Mouse (Mus musculus): ENCODE measurements at regions not wholly inside any gene's neighbourhood (a gene's known extent, or its start where the extent isn't known, plus 50 kb on each side); places are given as distances from the start of the nearest gene placed in this dataset.

DNA sequence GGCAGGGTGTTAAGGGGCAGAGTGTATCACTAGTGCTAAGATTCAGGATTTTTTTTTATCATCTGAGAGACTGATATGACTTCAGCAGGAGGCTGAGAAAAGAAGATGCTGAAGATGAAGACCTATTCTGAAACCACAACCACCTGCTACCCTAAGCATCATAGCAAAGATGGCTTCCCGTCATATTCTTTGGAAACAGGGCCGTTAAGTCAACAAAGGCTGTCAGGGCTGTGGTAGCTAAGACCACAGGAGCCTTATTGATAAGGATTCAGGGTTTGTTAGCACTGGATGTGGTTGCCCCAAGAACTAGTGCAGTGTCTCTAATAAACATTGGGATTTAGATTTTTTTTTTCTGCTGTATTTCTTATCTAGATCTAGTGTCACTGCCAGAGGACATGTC is 56.7 kb upstream of the Rasgrp1 start:
- intact Hi-C loops (cut with DNase I; ENCODE audit: low total_unique reads) = no loop called here

GRCm38 (mm10) chr2:117403425-117404175 is 60.8 kb upstream of the Rasgrp1 start:
- DNase-seq = no peak
- intact Hi-C loops (cut with DNase I; ENCODE audit: low total_unique reads) = no loop called here

More for the DNA sequence above, 56.7 kb upstream of the Rasgrp1 start:
- no peak for DNase-seq

DNA sequence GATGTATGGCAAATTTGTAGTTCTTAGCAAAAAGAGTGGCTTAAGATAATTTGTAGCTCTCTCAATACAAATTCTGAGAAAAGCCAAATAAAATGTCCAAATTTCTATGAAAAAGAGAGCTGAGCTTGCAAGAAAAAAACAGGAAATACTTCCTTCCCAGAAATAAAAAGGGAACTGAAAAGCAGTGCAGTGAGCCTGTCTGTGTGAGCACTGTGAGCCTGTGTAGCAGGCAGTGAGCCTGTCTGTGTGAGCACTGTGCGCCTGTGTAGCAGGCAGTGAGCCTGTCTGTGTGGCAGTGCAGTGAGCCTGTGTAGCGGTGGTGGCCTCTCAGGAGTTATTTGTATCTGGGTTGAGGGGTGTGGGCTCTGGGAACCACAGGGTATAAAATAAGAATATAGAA is 62.7 kb upstream of the Rasgrp1 start:
- intact Hi-C loops (cut with DNase I; ENCODE audit: low total_unique reads) = no loop called here
- no peak for DNase-seq

DNA sequence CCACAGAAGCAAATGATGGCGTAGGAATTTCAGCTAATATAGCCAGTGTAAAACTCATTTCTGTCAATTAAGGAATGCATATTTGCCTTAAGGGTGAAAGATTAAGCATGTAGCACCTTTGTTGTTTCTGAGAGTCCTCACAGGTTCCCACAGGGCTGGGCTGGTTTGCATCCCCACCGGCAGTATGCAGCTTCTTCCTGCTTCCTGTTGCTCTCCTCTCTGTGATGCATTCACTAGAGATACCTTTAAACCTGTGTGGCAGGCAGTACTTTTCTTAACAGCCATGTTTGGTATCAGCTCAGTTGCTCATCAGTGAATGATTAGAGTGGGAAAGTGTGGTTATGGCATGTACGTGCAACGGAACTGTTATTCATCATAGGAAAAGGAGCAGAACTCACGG is 65.4 kb upstream of the Rasgrp1 start:
- DNase-seq = no peak
- intact Hi-C loops (cut with DNase I; ENCODE audit: low total_unique reads) = no loop called here

DNA sequence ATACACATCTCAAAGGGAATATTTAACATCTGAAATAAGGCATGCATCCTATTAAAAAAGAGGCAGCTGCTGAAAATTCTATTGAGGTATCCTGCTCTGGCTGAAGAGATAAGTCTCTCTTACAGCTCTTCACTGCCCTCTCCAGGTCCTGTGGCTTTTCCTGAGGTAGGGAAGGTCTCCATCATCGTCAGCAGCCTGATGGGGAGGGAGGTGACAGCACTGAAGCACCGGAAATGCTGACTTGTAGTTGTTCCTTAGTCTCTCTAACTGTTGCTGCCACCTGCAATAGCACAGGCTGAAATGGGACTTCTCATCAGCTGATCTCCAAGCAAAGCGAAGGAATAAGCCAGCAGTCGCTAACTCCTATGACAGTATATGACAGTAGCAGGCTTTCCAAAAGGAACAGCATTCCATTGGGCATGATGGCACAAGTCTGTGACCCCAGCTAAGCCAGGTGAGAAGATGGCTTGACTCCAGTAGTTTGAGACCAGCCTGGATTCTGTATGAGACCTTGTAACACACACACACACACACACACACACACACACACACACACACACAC is 69.3 kb upstream of the Rasgrp1 start:
- intact Hi-C loops (cut with DNase I; ENCODE audit: low total_unique reads) = no loop called here
- DNase-seq = no peak

DNA sequence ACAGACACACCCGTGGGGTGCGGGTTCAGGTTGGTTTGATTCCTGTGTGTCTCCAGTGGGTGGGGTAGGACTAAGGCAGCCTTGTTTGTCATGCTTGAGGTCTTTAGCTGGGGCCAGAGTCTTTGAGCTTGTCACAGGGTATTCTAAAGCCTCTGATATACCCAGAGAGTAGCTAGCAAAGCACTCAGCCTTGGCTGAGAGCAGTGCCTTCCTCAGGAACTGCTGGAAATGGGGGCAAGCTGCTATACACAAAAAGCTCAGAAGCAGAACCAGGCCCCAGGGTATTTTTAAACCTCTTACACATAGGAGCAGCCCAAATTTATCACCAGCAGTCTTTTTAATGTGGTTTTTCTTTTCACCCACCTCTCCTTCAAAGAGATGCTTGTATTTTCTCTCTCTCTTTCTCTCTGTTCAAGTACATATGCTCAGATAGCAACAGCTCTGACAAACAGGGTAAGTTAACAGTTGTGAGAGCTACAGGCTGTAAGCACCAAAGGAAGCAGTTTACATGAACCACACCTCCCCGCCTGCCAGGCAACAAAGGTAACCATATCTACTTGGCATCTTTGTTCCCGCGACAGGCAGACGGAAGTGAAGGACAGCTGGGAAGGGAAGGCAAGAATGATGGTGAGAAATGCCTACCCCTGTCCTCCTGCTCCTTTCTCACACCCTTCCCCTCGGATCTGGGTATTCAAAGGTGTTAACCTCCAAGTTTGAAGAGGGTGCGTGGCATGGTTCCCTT is 74.6 kb upstream of the Rasgrp1 start:
- DNase-seq = no peak
- intact Hi-C loops (cut with DNase I; ENCODE audit: low total_unique reads) = no loop called here

- DNase-seq = no peak
- intact Hi-C loops (cut with DNase I; ENCODE audit: low total_unique reads) = no loop called here
Observed at GRCm38 (mm10) chr2:117418121-117418615, 75.4 kb upstream of the Rasgrp1 start.

DNA sequence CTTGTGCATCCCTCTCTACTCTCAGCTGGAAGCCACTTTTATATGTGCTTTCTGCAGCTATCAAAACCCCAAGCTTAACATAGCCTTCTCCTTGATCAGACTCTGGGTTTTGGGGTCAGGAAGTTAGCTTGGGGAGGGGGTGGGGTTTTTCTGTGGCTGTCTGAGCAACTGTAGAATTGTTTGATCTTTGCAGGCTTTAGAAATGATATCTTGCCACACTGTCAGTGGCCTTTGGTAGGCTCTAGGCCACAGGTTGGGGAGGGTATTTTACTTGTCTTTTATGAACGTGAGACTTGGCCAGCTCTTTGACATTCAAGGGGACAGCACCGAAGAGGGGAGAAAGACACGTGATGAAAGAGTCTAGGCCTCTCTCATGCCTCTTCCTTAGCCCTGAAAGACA is 75.9 kb upstream of the Rasgrp1 start:
- DNase-seq = no peak
- intact Hi-C loops (cut with DNase I; ENCODE audit: low total_unique reads) = no loop called here

DNA sequence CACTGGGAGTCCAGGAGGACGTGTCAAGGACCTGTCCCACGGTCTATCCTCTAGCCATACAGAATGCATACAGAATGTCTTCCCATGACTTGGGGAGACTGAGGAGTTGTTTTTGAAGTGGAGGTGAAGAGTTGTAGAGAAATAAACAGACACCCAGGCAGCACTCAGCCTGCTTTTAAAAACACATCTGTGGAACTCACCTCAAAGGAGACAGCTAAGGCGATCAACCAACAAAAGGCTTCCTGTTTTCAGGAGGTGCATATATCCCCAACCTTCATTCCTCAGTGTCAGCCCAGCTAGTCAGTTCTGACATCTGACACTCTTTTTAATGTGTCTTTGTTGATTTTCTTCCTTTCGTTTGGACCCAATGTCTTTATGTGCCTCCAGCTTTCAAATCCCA is 78.6 kb upstream of the Rasgrp1 start:
- intact Hi-C loops (cut with DNase I; ENCODE audit: low total_unique reads) = no loop called here
- no peak for DNase-seq

- intact Hi-C loops (cut with DNase I; ENCODE audit: low total_unique reads) = no loop called here
- DNase-seq = no peak
Observed at GRCm38 (mm10) chr2:117422756-117423155, 80.0 kb upstream of the Rasgrp1 start.

DNA sequence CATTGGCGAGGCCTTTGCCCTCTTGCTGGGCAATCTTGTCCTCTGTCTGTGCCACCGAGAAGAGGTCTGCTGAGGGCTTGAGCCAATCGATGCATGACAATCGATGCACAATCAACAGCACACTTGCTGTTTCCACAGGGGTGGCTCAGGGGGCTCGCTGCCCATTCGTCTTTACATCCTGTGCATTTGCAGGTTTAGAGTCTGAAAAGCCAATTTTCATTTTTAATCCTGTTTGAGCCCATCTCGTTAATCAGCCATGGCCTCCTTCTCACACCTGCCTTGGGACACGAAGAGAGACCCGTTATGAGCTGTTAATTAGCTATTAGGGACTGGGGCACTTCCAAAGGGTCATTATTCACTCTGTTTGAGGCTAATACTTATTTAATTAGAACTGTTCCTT is 86.4 kb upstream of the Rasgrp1 start:
- DNase-seq = no peak
- intact Hi-C loops (cut with DNase I; ENCODE audit: low total_unique reads) = no loop called here

GRCm38 (mm10) chr2:117432010-117432409 is 89.2 kb upstream of the Rasgrp1 start:
- intact Hi-C loops (cut with DNase I; ENCODE audit: low total_unique reads) = no loop called here
- no peak for DNase-seq

DNA sequence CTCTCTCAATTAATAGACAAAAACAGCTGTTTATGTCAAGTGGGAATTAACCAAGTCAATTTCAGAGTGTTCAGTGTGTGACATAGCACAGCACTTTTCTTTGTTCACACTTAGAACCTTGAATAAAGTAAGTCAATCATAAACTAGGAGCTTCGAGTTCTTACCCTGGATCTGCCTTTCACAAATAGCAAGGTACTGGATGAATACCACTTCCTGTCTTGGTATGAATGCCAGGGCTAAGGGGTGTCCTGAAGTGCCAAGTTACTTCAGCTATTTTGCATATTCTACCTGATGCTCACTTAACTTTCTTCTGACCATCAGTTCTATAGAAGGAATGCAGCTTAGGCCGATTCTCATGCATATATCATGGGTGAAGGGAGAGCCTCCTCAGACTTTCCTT is 90.1 kb upstream of the Rasgrp1 start:
- intact Hi-C loops (cut with DNase I; ENCODE audit: low total_unique reads) = no loop called here
- no peak for DNase-seq

- intact Hi-C loops (cut with DNase I; ENCODE audit: low total_unique reads) = no loop called here
- no peak for DNase-seq
Observed at GRCm38 (mm10) chr2:117433482-117433881, 90.7 kb upstream of the Rasgrp1 start.

DNA sequence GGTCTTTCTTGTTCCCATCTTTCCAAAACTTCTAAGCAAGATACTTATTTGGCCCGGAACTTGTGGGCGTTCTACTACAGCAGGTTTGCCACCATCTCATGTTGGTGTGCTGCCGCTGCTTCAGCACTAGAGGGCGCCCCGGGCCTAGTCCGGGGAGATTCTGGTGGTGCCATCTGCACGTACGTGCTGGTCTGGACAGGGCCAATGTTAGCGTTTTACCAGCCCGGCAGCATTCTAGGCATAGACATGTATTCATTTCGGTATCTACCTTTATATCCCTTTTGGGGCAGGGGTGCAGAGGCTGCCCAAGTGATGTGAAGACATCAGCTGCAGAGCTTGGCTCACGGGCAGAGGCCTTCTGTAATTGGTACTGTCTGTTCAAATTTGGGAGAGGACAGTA is 95.3 kb upstream of the Rasgrp1 start:
- intact Hi-C loops (cut with DNase I; ENCODE audit: low total_unique reads) = loop anchor here (2.0 kb wide), 1 partner anchor 173 kb away; no protein-coding TSS in a partner anchor
- no peak for DNase-seq

GRCm38 (mm10) chr2:117438586-117439371 is 96.0 kb upstream of the Rasgrp1 start:
- peak; percentile 58 for DNase-seq
- intact Hi-C loops (cut with DNase I; ENCODE audit: low total_unique reads) = loop anchor here (2.0 kb wide), 1 partner anchor 174 kb away; no protein-coding TSS in a partner anchor

DNA sequence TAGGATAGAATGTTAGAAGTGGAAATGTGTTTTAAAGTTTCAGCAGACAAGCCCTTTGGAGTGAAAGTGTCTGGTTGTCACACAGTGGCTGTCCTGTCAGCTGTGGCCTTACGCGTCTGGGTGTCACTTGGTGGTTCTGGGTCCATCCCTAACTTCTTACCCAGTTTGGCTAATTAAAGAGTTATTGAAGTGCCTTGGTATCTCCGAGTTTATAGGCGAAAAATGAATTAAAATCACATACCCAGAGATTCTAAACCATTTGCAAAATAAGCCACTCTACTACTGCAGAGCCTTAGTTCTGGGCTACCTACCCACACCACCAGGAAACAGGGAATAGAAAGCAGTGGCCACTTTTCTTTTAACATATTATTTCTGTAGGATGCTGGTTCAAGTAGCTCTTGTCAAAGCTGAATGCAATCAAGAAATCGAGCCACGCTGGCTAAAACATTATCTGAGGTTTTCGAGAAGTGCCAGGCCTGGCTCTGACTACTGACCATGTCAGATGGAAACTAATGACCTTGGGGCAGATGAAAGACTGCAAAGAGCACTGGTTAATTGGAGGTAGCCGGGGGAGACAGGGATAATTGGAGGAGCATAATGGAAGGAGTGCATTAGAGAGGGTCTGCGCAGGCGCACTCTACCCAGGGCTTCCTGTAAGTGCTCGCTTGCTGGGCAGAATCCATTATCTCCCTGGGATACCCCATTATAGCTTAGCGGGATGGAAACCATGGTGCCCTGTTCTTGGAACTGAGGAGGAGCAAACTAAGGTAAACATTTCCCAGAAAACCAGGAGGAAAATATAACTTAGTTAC is 96.8 kb upstream of the Rasgrp1 start:
- intact Hi-C loops (cut with DNase I; ENCODE audit: low total_unique reads) = loop anchor here (2.0 kb wide), 1 partner anchor 175 kb away; no protein-coding TSS in a partner anchor
- DNase-seq = no peak

DNA sequence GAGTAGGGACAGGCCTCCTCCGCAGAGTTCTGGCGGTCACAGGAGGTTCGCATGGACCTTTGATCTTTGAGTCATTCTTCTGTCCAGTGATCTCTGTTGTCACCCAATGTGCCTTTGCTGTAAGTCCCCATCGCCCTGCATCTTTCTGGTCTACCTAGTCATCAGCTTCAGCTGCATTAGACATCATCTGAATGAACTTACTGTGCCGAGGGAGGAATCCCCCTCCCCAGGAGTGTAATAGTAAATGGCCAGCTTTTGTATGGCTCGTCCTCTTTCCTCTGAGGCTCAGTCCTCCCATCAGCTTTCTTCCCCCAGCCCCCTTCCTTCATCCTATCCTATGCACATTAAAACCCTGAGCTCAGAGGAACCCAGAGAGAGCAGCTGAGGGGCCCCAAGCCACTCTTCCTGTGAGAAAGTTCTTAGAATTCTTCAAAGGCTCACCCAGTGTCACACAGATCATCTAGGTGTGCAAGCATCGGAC is 98.0 kb upstream of the Rasgrp1 start:
- no peak for DNase-seq
- intact Hi-C loops (cut with DNase I; ENCODE audit: low total_unique reads) = no loop called here

DNA sequence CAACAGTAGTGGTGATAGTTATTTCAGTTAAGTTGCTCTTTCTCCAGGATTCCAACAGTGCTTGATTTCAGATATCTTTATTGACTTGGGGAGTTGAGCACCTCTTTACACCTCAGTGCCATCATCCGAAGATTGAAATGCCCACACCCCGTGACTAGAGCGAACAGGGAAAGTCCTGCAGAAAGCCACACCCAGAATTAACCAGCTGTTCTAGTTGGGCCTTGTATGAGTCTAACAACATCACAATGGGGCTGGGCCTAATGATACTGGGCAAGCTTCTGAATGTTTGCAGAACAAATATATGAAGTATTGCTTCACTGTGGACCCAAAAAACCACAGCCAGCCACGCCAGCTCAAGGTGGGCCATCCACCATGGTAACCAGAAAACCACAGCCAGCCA is 100.1 kb upstream of the Rasgrp1 start:
- DNase-seq = no peak
- intact Hi-C loops (cut with DNase I; ENCODE audit: low total_unique reads) = no loop called here

Measured in gastrocnemius, postnatal 14 days (tissue).